Mouse (Mus musculus): ENCODE data around the gene Tnip1. TPM values are rescaled to one million over a fixed set of nuclear protein-coding genes. Genes with fewer than 3 reads are reported as not detected.

Gene Tnip1
- polyA plus RNA-seq, 1 experiment from 2014 or later, result 18.0 TPM

DNA sequence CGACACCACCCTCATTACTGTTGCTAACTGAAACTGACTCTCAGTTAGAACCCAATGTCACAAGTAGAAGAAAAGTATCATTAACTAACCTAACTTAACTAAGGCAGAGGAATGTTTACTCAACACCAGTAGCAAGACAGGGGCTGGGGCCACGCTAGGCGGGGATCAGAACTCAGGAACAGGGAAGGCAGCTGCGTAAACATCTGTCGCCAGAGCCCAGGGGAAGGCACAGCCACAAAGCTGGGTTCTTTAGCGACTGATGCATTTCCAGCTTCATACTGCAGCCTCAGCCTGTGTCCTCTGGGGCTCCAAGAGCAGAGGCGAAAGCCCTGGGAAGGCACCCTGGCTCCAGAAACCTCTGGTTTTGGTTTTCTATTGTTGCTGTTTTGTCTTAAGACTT, 70.6 kb downstream of the Tnip1 start:
- WGBS, result 50% methylated on average over 7 of the region's 7 CpGs
- Histone ChIP-seq H3K27me3 (peaks cover 40% of the 10 kb centered on the region), H3K4me3 (replicated peaks) (no peak overlapping the region), H3K36me3 (no peaks in the 10 kb centered on the region), H3K27ac (no peak overlapping the region), H3K9ac (replicated peaks) (no peak overlapping the region), H3K4me2 (no peak overlapping the region), H3K9me3 (no peaks in the 10 kb centered on the region), H3K4me1 (replicated peaks) (no peaks in the 10 kb centered on the region)
- no peak for ATAC-seq (ENCODE audit: insufficient number of reproducible peaks, insufficient read depth, low FRiP score, low TSS enrichment, low read depth)

GRCm38 (mm10) chr11:54891341-54891740, 71.4 kb downstream of the Tnip1 start:
- H3K27me3 ChIP-seq, result peaks cover 46% of the 10 kb centered on the region
- WGBS, result 74% methylated on average over 5 of the region's 5 CpGs

DNA sequence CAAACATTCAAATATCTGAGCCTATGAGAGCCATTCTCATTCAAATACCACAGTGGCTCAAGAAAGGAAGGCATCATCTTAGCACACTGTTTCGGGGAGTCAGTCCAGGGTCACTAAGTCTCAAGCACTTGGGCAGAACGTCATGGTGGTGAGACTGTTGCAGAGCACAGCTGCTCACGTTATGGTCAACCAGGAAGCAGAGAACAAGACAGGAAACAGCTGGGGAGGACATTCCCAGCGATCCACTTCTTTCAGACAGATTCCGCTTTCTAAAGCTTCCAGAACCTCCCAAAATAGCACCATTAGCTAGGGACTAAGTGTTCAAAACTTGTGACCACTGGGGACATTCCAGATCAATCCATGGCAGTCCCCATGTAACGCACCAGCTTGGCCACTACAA, 74.8 kb downstream of the Tnip1 start:
- peaks cover 13% of the 10 kb centered on the region for H3K4me1 ChIP-seq (replicated peaks)
- 84% methylated on average over 6 of the region's 6 CpGs for WGBS
- no peak overlapping the region for H3K4me2 ChIP-seq
- no peak overlapping the region for H3K27ac ChIP-seq
- H3K36me3 ChIP-seq, result no peaks in the 10 kb centered on the region
- no peaks in the 10 kb centered on the region for H3K9me3 ChIP-seq
- peaks cover 37% of the 10 kb centered on the region for H3K27me3 ChIP-seq
- H3K9ac ChIP-seq (replicated peaks), result no peak overlapping the region
- no peak for ATAC-seq (ENCODE audit: insufficient number of reproducible peaks, insufficient read depth, low FRiP score, low TSS enrichment, low read depth)
- H3K4me3 ChIP-seq (replicated peaks), result no peak overlapping the region

More at GRCm38 (mm10) chr11:54891341-54891740, 71.4 kb downstream of the Tnip1 start:
- ATAC-seq (ENCODE audit: insufficient number of reproducible peaks, insufficient read depth, low FRiP score, low TSS enrichment, low read depth), result no peak
- Histone ChIP-seq H3K9ac (replicated peaks) (no peak overlapping the region), H3K27ac (no peak overlapping the region), H3K4me2 (no peak overlapping the region), H3K9me3 (no peaks in the 10 kb centered on the region), H3K4me1 (replicated peaks) (no peaks in the 10 kb centered on the region), H3K36me3 (no peaks in the 10 kb centered on the region), H3K4me3 (replicated peaks) (no peak overlapping the region)

- Histone ChIP-seq H3K4me2 (no peak overlapping the region), H3K9ac (replicated peaks) (no peak overlapping the region), H3K4me1 (replicated peaks) (peaks cover 16% of the 10 kb centered on the region), H3K27ac (no peak overlapping the region), H3K27me3 (peaks cover 35% of the 10 kb centered on the region), H3K9me3 (no peaks in the 10 kb centered on the region), H3K4me3 (replicated peaks) (no peak overlapping the region), H3K36me3 (no peaks in the 10 kb centered on the region)
- ATAC-seq (ENCODE audit: insufficient number of reproducible peaks, insufficient read depth, low FRiP score, low TSS enrichment, low read depth), result no peak
- 65% methylated on average over 2 of the region's 2 CpGs for WGBS
Measured at GRCm38 (mm10) chr11:54885406-54885805, 77.3 kb downstream of the Tnip1 start.

- H3K27ac ChIP-seq, result 0 out of 2 replicates have a peak overlapping the region, but pooled peaks have one; percentile 41
- H3K9ac ChIP-seq (replicated peaks), result no peak overlapping the region
- 0 out of 2 replicates have a peak, but pooled peaks have one; percentile 63 for ATAC-seq (ENCODE audit: insufficient number of reproducible peaks, insufficient read depth, low FRiP score, low TSS enrichment, low read depth)
- 5% methylated on average over 5 of the region's 5 CpGs for WGBS
- no peak overlapping the region for H3K4me3 ChIP-seq (replicated peaks)
- H3K9me3 ChIP-seq, result no peaks in the 10 kb centered on the region
- H3K36me3 ChIP-seq, result no peaks in the 10 kb centered on the region
- peaks cover 37% of the 10 kb centered on the region for H3K27me3 ChIP-seq
- H3K4me1 ChIP-seq (replicated peaks), result peaks cover 16% of the 10 kb centered on the region
- H3K4me2 ChIP-seq, result peak overlapping the region; percentile 6; the same call in 1 of the 2 replicates
Measured at GRCm38 (mm10) chr11:54884937-54885336, 77.8 kb downstream of the Tnip1 start.

DNA sequence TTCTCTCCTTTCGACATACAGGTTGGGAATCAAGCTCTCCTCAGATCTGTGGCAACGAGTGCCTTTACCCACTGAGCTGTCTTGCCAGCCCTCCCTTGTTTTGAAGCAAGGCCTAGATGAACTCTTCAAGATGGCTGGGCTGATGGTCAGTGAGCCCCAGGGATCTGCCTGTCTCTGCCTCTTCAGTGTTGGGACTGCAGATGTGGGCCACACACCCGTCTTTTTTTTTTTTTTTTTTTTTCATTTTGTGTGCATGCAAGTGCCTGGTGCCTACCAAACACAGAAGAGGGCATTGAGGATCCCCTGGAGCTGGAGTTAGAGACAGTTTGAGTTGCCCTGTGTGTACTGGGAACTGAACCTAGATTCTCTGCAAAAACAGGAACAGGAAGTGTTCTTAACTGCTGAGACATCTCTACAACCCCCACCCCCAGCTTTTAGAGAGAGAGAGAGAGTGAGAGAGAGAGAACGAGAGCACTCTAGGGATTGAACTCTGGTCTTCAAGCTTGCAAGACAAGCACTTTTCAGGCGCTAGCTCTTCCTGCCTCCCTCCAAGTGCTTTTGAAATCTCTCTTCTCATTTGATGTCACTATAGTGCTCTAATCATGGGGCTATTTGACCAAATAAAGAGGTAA, 78.4 kb downstream of the Tnip1 start:
- Histone ChIP-seq H3K27me3 (peaks cover 40% of the 10 kb centered on the region), H3K4me1 (replicated peaks) (peaks cover 16% of the 10 kb centered on the region), H3K36me3 (no peaks in the 10 kb centered on the region), H3K9me3 (no peaks in the 10 kb centered on the region), H3K27ac (0 out of 2 replicates have a peak overlapping the region, but pooled peaks have one; percentile 41), H3K4me3 (replicated peaks) (no peak overlapping the region), H3K9ac (replicated peaks) (no peak overlapping the region), H3K4me2 (0 out of 2 replicates have a peak overlapping the region, but pooled peaks have one; percentile 6)
- ATAC-seq (ENCODE audit: insufficient number of reproducible peaks, insufficient read depth, low FRiP score, low TSS enrichment, low read depth), result no peak
- 69% methylated on average over 5 of the region's 5 CpGs for WGBS

GRCm38 (mm10) chr11:54882671-54883070, 80.0 kb downstream of the Tnip1 start:
- ATAC-seq (ENCODE audit: insufficient number of reproducible peaks, insufficient read depth, low FRiP score, low TSS enrichment, low read depth), result no peak
- Histone ChIP-seq H3K9ac (replicated peaks) (no peak overlapping the region), H3K36me3 (no peaks in the 10 kb centered on the region), H3K4me2 (no peak overlapping the region), H3K4me1 (replicated peaks) (peaks cover 16% of the 10 kb centered on the region), H3K27me3 (peaks cover 27% of the 10 kb centered on the region), H3K4me3 (replicated peaks) (no peak overlapping the region), H3K9me3 (no peaks in the 10 kb centered on the region), H3K27ac (no peak overlapping the region)
- WGBS, result 35% methylated on average over 8 of the region's 8 CpGs

- ATAC-seq (ENCODE audit: insufficient number of reproducible peaks, insufficient read depth, low FRiP score, low TSS enrichment, low read depth), result no peak
- peaks cover 15% of the 10 kb centered on the region for H3K27me3 ChIP-seq
- WGBS, result 10% methylated on average over 2 of the region's 2 CpGs
- no peak overlapping the region for H3K9ac ChIP-seq (replicated peaks)
- no peaks in the 10 kb centered on the region for H3K36me3 ChIP-seq
- no peak overlapping the region for H3K4me2 ChIP-seq
- H3K4me3 ChIP-seq (replicated peaks), result no peak overlapping the region
- H3K27ac ChIP-seq, result no peak overlapping the region
- H3K4me1 ChIP-seq (replicated peaks), result peaks cover 16% of the 10 kb centered on the region
- H3K9me3 ChIP-seq, result no peaks in the 10 kb centered on the region
Measured at GRCm38 (mm10) chr11:54881051-54881474, 81.7 kb downstream of the Tnip1 start.

DNA sequence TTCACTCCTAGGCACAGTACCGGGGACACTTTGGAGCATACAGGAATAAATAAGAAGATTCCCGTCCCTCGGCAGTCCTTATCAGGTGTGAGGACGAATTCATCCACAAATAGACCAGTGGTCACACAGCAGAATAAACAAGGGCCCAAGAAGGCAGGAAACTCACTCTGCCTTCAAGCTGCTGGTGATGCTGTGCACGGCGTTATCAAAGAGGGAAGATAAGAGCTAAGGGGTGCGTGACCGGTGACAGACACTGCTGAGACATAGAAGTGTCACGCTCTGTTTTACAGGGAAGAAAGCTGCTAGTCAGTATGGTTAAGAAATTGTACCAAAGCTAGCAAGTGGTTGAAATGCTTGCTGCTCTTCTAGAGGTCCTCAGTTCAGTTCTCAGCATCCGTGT, 82.8 kb downstream of the Tnip1 start:
- Histone ChIP-seq H3K27ac (no peak overlapping the region), H3K9me3 (no peaks in the 10 kb centered on the region), H3K9ac (replicated peaks) (no peak overlapping the region), H3K4me3 (replicated peaks) (no peak overlapping the region), H3K4me2 (no peak overlapping the region), H3K36me3 (peaks cover under 1% of the 10 kb centered on the region; the same call in 1 of the 2 replicates), H3K4me1 (replicated peaks) (peaks cover 12% of the 10 kb centered on the region), H3K27me3 (peaks cover 15% of the 10 kb centered on the region)
- 74% methylated on average over 10 of the region's 10 CpGs for WGBS
- ATAC-seq (ENCODE audit: insufficient number of reproducible peaks, insufficient read depth, low FRiP score, low TSS enrichment, low read depth), result no peak

GRCm38 (mm10) chr11:54879434-54879833, 83.3 kb downstream of the Tnip1 start:
- H3K9ac ChIP-seq (replicated peaks), result no peak overlapping the region
- no peak overlapping the region for H3K4me3 ChIP-seq (replicated peaks)
- no peak overlapping the region for H3K27ac ChIP-seq
- no peak overlapping the region for H3K4me2 ChIP-seq
- H3K27me3 ChIP-seq, result peaks cover 15% of the 10 kb centered on the region
- H3K4me1 ChIP-seq (replicated peaks), result peaks cover 7% of the 10 kb centered on the region
- ATAC-seq (ENCODE audit: insufficient number of reproducible peaks, insufficient read depth, low FRiP score, low TSS enrichment, low read depth), result no peak
- peaks cover 6% of the 10 kb centered on the region for H3K36me3 ChIP-seq
- no peaks in the 10 kb centered on the region for H3K9me3 ChIP-seq
- WGBS, result 39% methylated on average over 4 of the region's 4 CpGs

DNA sequence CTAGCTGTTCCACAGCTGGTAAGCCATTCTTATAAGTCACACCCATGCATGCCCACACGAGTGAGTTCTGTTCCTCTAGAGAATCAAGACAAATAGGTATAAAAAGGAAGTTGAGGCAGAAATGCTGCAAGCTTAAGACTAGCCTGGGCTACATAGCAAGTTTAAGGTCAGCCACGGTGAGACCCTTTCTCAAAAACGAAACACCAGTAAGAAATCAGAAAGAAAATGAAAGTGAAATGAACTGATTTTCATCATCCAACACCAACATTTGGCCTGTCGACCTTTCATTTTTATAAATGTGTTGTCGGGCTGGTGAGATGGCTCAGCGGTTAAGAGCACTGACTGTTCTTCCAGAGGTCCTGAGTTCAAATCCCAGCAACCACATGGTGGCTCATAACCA, 83.8 kb downstream of the Tnip1 start:
- Histone ChIP-seq H3K4me3 (replicated peaks) (no peak overlapping the region), H3K4me2 (no peak overlapping the region), H3K27ac (no peak overlapping the region), H3K36me3 (peaks cover 11% of the 10 kb centered on the region), H3K27me3 (peaks cover 15% of the 10 kb centered on the region), H3K9me3 (no peaks in the 10 kb centered on the region), H3K9ac (replicated peaks) (no peak overlapping the region), H3K4me1 (replicated peaks) (peaks cover 6% of the 10 kb centered on the region; the same call in 1 of the 2 replicates)
- WGBS, result 86% methylated on average over 6 of the region's 6 CpGs
- no peak for ATAC-seq (ENCODE audit: insufficient number of reproducible peaks, insufficient read depth, low FRiP score, low TSS enrichment, low read depth)

DNA sequence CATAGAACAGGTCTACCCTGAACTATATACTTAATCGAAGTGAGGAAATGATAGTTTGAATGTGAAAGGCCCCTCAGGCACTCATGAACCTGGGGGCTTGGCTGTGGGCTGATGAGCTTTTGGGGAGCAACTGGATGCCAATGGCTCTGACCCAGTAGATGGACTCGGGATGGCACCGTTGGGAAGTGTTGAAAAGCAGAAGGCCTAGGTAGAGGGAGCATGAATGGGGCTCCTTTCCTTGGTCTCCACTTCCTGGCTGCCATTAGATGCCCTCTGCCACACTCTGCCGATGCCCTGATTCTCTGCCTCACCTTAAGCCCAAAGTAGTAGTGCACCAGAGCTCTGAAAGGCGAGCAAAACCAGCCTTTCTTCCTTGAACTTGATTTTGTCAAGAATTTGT, 86.7 kb downstream of the Tnip1 start:
- peaks cover 14% of the 10 kb centered on the region for H3K27me3 ChIP-seq
- H3K4me1 ChIP-seq (replicated peaks), result no peaks in the 10 kb centered on the region
- 86% methylated on average over 5 of the region's 5 CpGs for WGBS
- no peak overlapping the region for H3K4me3 ChIP-seq (replicated peaks)
- peaks cover 40% of the 10 kb centered on the region for H3K36me3 ChIP-seq
- no peak overlapping the region for H3K27ac ChIP-seq
- H3K4me2 ChIP-seq, result no peak overlapping the region
- no peak overlapping the region for H3K9ac ChIP-seq (replicated peaks)
- H3K9me3 ChIP-seq, result no peaks in the 10 kb centered on the region
- ATAC-seq (ENCODE audit: insufficient number of reproducible peaks, insufficient read depth, low FRiP score, low TSS enrichment, low read depth), result no peak
